ENCODE assay signal across 29 mouse cellular contexts in the genomic region with DNA sequence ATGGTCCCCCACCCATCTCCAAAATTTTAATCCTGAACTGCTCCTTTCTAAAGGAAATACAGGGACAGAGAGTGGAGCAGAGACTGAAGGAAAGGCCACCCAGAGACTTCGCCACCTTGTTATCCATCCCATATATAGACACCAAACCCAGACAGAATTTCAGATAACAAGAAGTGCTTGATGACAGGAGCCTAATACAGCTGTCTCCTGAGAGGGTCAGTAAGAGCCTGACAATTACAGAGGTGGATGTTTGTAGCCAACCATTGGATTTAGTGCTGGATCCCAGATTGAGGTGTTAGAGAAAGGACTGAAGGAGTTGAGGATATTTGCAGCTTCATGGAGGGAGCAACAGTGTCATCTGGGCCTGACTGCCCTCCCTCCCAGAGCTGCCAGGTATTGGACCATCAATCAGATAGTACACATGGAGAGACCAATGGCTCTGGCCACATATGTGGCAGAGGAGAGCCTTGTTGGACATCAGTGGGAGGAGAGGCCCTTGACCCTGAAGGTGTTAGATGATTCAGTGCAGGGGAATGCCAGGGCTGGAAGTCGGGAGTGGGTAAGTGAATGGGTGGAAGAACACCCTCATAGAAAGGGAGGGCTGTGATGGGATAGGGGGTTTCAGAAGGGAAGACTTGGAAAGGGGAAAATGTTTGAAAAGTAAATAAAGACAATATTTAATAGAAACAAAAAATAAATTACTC.
A peak's percentile ranks its signal among the peaks of the same experiment; 100 is the strongest.
DNase-seq lines count a peak whose midpoint lies in the region; ATAC-seq and TF ChIP-seq lines count a peak whose summit lies in the region.
"Had no signal": no experiment of that assay in that cellular context is flagged by ENCODE, and none has a peak within 500 bp of the region (broad histone marks: within the 10 kb centered on the region; RNA-seq: fewer than 3 reads in every experiment).

No protein-coding gene starts in this region.

- TF ChIP-seq POLR2A in heart, adult 2 months (IDR thresholded peaks at IDR 0.05; ENCODE audit: insufficient read depth, low read depth, low read length), result no peak

- H3K79me2 ChIP-seq in heart, adult 2 months (replicated peaks; ENCODE audit: control insufficient read depth, insufficient read depth, low read length), result no peaks in the 10 kb centered on the region

- TF ChIP-seq CTCF in heart, adult 2 months (IDR thresholded peaks at IDR 0.05), result no peak

- no peaks in the 10 kb centered on the region for H3K4me1 ChIP-seq in heart, embryonic 11.5 days (ENCODE audit: control insufficient read depth, insufficient read depth, low read length)
- peaks cover 2 to 3% of the 10 kb centered on the region in 2 experiments; a peak in 1 of 4 replicates for H3K4me1 ChIP-seq in heart, embryonic 14.5 days (ENCODE audit: control insufficient read depth in 2 of 2, insufficient read depth in 2 of 2, low read length in 2 of 2)
- H3K4me1 ChIP-seq in heart, adult 2 months (ENCODE audit: control insufficient read depth, insufficient read depth, low read length), result no peaks in the 10 kb centered on the region
- H3K4me1 ChIP-seq in kidney, embryonic 14.5 days (ENCODE audit: control insufficient read depth, insufficient read depth, low read length), result no peaks in the 10 kb centered on the region
- H3K4me1 ChIP-seq: embryonic facial prominence, embryonic 12.5 days; embryonic facial prominence, embryonic 15.5 days had no signal

- H3K36me3 ChIP-seq in heart, embryonic 11.5 days (ENCODE audit: control insufficient read depth, insufficient read depth, low read length), result no peaks in the 10 kb centered on the region
- H3K36me3 ChIP-seq in heart, embryonic 14.5 days (ENCODE audit: control insufficient read depth, insufficient read depth, low read length), result no peaks in the 10 kb centered on the region
- H3K36me3 ChIP-seq in heart, adult 2 months (ENCODE audit: control insufficient read depth, insufficient read depth, low read length), result no peaks in the 10 kb centered on the region
- no peaks in the 10 kb centered on the region for H3K36me3 ChIP-seq in kidney, embryonic 14.5 days (ENCODE audit: control insufficient read depth, insufficient read depth, low read length)
- H3K36me3 ChIP-seq: embryonic facial prominence, embryonic 12.5 days; embryonic facial prominence, embryonic 15.5 days; G1E had no signal

- H3K9me3 ChIP-seq in heart, embryonic 11.5 days (replicated peaks; ENCODE audit: control insufficient read depth, low read length), result no peaks in the 10 kb centered on the region
- no peaks in the 10 kb centered on the region for H3K9me3 ChIP-seq in heart, embryonic 14.5 days (ENCODE audit: control insufficient read depth, low read length)
- H3K9me3 ChIP-seq in kidney, embryonic 14.5 days (ENCODE audit: control insufficient read depth, low read length), result no peaks in the 10 kb centered on the region
- H3K9me3 ChIP-seq: embryonic facial prominence, embryonic 12.5 days; embryonic facial prominence, embryonic 15.5 days had no signal

- H3K9ac ChIP-seq in heart, embryonic 11.5 days (ENCODE audit: low read depth, low read length), result no peak overlapping the region
- no peak overlapping the region for H3K9ac ChIP-seq in heart, embryonic 14.5 days (ENCODE audit: low read length)
- H3K9ac ChIP-seq in heart, adult 2 months (ENCODE audit: low read depth, low read length), result no peak overlapping the region
- no peak overlapping the region for H3K9ac ChIP-seq in kidney, embryonic 14.5 days (ENCODE audit: low read depth, low read length)
- H3K9ac ChIP-seq: embryonic facial prominence, embryonic 12.5 days; embryonic facial prominence, embryonic 15.5 days; forebrain, postnatal 0 days; hindbrain, embryonic 14.5 days had no signal

- TF ChIP-seq EP300 in heart, adult 2 months (IDR thresholded peaks at IDR 0.05; ENCODE audit: insufficient read depth, low read depth, low read length), result no peak

- no peaks in the 10 kb centered on the region for H3K27me3 ChIP-seq in heart, embryonic 11.5 days (ENCODE audit: control insufficient read depth, insufficient read depth, low read length)
- no peaks in the 10 kb centered on the region for H3K27me3 ChIP-seq in heart, embryonic 14.5 days (ENCODE audit: control insufficient read depth, insufficient read depth, low read length)
- H3K27me3 ChIP-seq in heart, adult 2 months (ENCODE audit: control insufficient read depth, insufficient read depth, low read length), result no peaks in the 10 kb centered on the region
- H3K27me3 ChIP-seq in kidney, embryonic 14.5 days (ENCODE audit: control insufficient read depth, insufficient read depth, low read length), result no peaks in the 10 kb centered on the region
- H3K27me3 ChIP-seq: CH12.LX; embryonic facial prominence, embryonic 12.5 days; embryonic facial prominence, embryonic 15.5 days had no signal

- H3K27ac ChIP-seq in heart, embryonic 11.5 days (ENCODE audit: low read depth, low read length), result no peak overlapping the region
- H3K27ac ChIP-seq in heart, embryonic 14.5 days (replicated peaks in 1 of 2; ENCODE audit: control insufficient read depth in 1 of 2, insufficient read depth in 1 of 2, low read depth in 2 of 2, low read length in 2 of 2), result peak overlapping the region in 1 of 2 experiments; percentile 39; a peak in 1 of 4 replicates
- H3K27ac ChIP-seq in heart, adult 2 months, result no peak overlapping the region
- no peak overlapping the region for H3K27ac ChIP-seq in kidney, embryonic 14.5 days (ENCODE audit: low read depth, low read length)
- H3K27ac ChIP-seq: embryonic facial prominence, embryonic 12.5 days; embryonic facial prominence, embryonic 15.5 days; gastrocnemius, adult 2 months; hindbrain, embryonic 14.5 days; hindbrain, postnatal 0 days had no signal

- WGBS in heart, embryonic 11.5 days (ENCODE audit: insufficient replicate concordance), result 35% methylated on average over 2 of the region's 2 CpGs
- WGBS in heart, embryonic 14.5 days, result 35% methylated on average over 2 of the region's 2 CpGs
- 43% methylated on average over 2 of the region's 2 CpGs for WGBS in heart, adult 2 months
- 59% methylated on average over 2 of the region's 2 CpGs for WGBS in kidney, embryonic 14.5 days

- H3K4me2 ChIP-seq in heart, embryonic 11.5 days, result no peak overlapping the region
- no peak overlapping the region for H3K4me2 ChIP-seq in heart, embryonic 14.5 days (ENCODE audit: low read length)
- H3K4me2 ChIP-seq in kidney, embryonic 14.5 days (replicated peaks; ENCODE audit: low read depth, low read length), result no peak overlapping the region
- H3K4me2 ChIP-seq: embryonic facial prominence, embryonic 12.5 days; embryonic facial prominence, embryonic 15.5 days; hindbrain, embryonic 14.5 days had no signal

- no peak for DNase-seq in heart, adult 8-10 months (ENCODE audit: low spot score)
- no peak for DNase-seq in heart, adult 2 months
- no peak for DNase-seq in kidney, postnatal 25 days
- no peak for DNase-seq in spleen, postnatal 10 days (ENCODE audit: low spot score in 2 of 2)
- DNase-seq: adrenal gland, adult 2 months; adrenal gland, postnatal 14 days; B cell, adult 2 months; cerebellum, adult 11 months; cerebellum, adult 2 months; cerebellum, adult 9-11 months; cerebellum, postnatal 25 days; forebrain, postnatal 0 days; gastrocnemius, adult 2 months; gastrocnemius, postnatal 14 days; heart, adult 11 months; heart, postnatal 4 days; kidney, adult 18-20 months had no signal

- intact Hi-C loops in heart, adult 2 months (cut with DNase I), result no loop called here

- no peak overlapping the region for H3K4me3 ChIP-seq in heart, embryonic 11.5 days (ENCODE audit: low read depth, low read length)
- H3K4me3 ChIP-seq in heart, embryonic 14.5 days (ENCODE audit: control insufficient read depth in 1 of 2, insufficient read depth in 1 of 2, low read depth in 1 of 2, low read length in 2 of 2), result no peak overlapping the region
- no peak overlapping the region for H3K4me3 ChIP-seq in heart, adult 2 months
- no peak overlapping the region for H3K4me3 ChIP-seq in kidney, embryonic 14.5 days (ENCODE audit: low read length)
- H3K4me3 ChIP-seq: embryonic facial prominence, embryonic 12.5 days; embryonic facial prominence, embryonic 15.5 days; gastrocnemius, adult 2 months had no signal

- ATAC-seq in heart, embryonic 11.5 days (replicated peaks; ENCODE audit: insufficient number of reproducible peaks, low FRiP score, low TSS enrichment), result peak; percentile 84
- peak; percentile 56; the same call in 1 of the 2 replicates for ATAC-seq in heart, embryonic 14.5 days (ENCODE audit: insufficient number of reproducible peaks, insufficient read depth, low FRiP score, low read depth)
- peak; percentile 35; the same call in 1 of the 2 replicates for ATAC-seq in kidney, embryonic 14.5 days (ENCODE audit: low FRiP score, low TSS enrichment)
- ATAC-seq: forebrain, embryonic 14.5 days; forebrain, postnatal 0 days; hindbrain, postnatal 0 days; inflammation-experienced regulatory T-cells, adult 6 months; intestine, embryonic 16.5 days had no signal
